Mouse (Mus musculus) cerebellum, adult 9-11 months (tissue): ENCODE measurements around the gene Ropn1l.

ENCODE experiments used
- DNase-seq: peaks from one replicate; pipeline ENCODE4 v3.0.0; 2022

Ropn1l gene

DNA sequence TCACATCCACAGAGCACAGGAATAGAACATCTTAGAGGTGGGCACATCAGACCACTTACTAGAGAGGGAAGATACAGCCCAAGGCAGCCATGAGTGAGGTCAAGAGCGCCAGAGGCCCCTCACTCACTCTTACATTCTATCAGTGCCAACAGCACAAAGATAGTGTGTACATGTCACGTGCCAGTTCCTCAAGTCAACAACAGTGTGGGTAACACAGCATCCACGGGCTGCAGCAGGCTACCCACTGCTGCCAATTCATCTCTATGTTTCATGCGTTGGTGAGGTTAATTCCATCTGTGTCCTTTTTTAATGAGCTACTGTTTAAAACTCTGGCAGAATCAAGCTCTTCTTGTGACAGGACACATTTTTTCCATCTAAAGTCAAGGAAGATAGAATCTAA, 10.8 kb downstream of the Ropn1l start:
- DNase-seq = no peak

DNA sequence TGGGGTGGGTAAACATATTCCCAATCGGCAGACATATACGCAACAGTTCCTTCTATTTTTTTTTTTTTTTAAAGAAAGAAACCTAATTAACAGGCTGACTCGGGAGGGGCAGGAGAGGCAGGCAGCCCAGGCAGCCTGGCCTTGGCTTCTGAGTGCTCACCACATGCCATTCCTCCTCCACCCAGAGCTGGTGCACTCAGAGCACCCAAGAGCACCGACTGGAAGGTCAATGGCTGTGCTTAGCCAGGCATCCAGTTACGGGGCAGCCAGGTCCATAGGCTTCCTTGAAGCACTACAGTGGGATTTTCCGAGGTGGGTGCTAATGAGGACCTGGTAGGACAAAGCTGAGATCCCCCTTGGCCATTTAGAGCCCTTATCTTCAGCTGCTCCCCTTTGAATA, 11.5 kb downstream of the Ropn1l start:
- no peak for DNase-seq

DNA sequence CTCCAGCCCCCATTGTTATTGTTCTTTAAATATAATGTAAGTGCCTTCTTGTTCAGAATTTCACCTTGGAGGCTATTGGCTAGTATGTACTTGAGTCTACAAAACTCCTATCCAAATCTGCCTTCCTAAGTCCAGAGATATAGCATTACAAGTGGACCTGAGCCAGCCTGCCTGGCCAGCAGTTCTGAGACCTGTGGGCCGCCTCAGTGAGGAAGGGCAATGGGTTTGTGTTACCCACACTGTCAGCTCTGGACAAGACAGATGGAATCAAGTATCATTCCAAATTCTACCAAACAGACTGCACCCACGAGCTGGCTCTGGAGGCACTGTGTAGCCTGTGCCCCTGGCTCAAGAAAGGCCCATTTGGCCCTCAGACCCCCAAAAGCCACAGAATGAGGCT, 16.7 kb downstream of the Ropn1l start:
- DNase-seq = no peak

DNA sequence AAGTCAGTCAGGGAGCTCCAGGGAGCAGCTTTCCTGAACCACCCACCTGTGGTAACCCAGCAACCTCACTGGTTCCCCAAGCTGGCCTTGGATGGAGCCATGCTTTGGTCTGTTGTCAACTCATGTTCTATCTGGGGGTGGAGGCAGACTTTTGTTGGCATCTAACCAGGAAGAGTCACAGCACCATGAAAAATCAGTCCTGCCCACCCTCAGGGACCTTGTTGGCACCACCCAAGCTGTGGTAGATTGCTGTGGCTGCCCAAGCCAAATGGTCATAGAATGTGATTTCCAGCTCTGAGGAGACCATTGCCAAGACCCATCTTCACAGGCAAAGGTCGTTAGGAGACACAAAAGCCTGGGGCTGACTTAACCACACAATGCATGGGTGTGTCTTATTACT, 17.5 kb downstream of the Ropn1l start:
- no peak for DNase-seq

DNA sequence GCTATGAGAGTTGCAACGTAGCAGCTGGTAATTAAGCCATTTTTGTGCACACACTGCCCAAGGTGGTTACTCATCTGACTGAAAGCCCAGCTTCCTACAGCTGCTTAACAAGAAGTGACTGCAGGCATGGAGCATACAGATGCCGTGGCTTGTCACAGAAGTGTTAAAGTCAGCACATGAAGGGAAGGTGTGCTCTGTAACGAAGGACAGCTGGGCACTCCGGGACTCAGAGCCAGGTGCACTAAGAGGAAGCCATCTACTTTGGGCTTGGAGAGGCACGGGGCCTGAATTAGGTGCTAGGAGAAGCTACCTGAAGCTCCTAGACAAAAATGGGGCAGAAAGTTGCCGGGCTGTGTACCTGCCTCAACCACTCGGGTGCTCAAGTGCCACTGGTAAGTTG, 19.8 kb downstream of the Ropn1l start:
- DNase-seq = no peak

DNA sequence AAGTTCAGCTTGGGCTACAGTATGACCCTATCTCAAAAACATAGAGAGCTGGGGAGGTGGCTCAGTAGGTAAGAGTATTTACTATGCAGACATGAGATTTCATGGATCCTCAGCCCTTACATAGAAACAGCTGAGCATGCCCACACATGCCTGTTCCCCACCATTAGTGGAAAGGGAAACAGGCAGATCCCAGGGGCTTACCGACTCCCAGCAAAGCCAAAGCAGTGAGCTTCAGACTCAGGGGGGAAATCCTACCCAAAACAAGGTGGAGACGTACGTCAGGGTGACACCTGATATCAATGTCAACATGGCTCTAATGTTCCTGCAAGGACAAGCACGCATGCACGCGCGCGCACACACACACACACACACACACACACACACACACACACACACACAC, 21.7 kb downstream of the Ropn1l start:
- DNase-seq = no peak

DNA sequence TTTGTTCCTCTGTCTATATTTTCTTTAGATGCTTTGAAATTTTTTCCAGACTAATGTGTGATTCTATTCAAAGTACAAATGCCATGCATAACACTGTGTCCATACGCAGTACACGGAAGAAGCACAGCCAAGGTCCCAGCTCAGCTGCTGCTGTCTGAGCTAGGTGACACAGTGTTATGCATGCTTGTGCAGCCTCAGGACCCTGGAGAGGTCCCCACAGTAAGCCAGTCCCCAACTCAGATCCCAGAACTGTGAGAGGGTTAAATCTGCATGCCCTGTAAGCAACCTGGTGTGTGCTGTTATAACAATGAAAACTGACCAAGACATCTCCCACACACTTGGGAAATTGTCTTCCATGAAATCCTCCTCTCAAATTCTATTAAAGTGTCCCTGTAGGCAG, 23.5 kb downstream of the Ropn1l start:
- no peak for DNase-seq

DNA sequence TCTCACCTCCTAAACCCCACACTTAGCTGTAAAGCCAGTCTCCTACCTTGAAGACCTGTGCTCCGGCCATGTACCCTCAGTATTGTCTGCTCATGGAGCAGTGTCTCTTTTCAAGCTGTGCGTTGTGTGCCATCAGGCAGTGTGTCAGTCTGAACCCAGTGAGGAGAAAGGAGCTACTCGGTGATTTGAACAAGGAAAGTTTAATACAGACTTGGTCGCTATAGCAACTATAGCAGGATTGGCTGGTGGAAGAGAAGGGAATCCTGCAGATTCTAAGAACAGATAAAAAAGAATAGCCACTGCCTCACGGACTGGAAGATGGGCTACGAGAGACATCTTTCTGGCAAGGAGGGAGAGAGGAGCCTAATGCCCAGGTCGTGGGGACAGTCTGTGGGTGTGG, 24.1 kb downstream of the Ropn1l start:
- no peak for DNase-seq

DNA sequence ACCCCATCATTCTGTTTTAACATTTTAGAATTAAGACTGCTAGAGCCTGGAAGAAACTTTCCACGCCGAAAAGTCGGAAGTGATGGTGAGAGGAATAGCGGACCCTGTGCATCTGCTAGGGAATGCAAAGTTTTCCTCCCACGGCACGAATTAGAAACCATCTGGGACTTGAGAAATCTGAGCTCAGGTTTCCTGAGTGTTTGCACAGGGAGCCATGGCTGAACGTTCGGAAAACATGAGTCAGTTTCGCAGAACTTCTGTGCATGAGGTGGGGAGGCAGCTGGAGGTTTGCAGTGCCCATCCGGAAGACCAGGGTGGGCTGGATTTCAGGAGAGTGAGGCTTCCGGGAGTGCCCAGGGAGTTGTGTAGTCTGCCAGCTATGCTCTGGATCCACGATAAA, 25.0 kb downstream of the Ropn1l start:
- no peak for DNase-seq

DNA sequence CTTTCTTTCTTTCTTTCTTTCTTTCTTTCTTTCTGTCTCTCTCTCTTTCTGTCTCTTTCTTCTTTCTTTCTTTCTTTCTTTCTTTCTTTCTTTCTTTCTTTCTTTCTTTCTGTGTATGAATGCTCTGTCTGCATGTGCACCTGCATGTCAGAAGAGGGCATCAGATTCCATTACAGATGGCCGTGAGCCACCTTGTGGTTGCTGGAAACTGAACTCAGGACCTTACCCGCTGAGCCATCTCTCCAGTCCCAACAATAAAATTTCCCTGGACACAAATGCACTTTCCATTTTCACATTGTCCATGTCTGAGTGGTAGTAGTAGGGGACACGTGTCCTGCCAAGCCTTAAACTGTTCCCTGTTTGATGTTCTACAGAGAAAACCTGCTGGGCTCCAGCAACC, 26.1 kb downstream of the Ropn1l start:
- no peak for DNase-seq

DNA sequence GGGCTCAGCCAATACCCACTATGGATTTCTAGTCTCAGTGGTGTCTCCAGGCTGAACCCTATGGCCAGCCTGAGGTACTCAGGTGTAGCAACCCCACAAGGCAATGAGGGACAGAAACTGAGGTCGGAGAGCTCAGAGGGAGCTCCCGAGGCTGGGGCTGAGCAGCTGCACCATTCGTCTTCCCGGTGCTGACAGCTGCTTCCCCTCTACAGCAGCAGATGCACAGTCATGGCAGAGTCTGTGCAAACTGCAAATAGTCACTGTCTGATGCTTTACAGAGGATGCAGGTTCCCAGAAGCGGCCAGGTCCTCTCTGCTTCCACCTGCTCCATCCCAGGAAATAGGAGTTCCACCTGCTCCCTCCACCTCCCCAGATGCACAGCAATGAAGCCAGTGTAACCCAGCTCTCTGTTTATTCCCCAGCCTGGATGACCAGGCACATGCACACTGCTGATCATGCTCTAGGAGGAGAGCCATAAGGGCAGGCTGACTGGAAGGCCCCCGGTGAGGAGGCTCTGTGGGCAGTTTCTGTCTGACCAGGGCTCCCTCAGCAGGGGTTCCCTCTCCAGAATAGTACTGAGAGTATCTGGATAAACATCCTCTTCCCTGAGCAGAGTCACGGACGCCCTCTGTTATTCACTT, 27.4 kb downstream of the Ropn1l start:
- no peak for DNase-seq

DNA sequence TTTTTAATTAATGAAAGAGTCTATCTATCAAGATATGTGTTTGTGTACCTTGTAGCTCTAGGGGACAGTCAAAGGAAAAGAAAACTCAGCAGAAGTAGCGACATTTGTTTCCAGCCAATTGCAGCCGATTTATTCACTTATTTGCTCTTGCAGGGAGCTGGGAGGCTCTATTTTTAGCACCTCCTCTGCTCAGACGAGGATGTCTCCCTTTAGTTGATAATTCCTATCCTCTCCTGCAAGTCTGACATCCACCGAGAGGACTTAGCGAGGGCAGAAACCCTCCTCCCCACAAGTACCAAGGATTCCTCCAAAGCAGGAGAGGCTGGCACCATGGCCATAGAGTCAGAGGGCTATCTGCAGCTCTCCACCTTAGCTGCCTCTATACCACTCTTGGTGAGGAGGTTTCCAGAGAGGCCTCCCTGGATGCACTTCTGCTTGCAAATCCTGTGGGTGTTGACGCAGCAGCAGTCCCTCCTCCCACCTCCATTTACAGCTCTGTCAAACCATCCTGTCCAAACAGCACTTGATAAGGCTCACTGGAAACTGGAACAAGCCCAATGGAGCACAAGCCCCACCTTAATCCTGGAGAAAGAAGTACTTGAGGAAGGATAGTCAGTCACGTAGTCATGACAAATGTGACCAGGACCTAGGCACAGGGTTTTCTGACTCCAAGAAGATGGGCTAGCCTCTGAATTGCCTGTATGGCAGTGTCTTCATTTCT, 30.7 kb downstream of the Ropn1l start:
- DNase-seq = no peak

DNA sequence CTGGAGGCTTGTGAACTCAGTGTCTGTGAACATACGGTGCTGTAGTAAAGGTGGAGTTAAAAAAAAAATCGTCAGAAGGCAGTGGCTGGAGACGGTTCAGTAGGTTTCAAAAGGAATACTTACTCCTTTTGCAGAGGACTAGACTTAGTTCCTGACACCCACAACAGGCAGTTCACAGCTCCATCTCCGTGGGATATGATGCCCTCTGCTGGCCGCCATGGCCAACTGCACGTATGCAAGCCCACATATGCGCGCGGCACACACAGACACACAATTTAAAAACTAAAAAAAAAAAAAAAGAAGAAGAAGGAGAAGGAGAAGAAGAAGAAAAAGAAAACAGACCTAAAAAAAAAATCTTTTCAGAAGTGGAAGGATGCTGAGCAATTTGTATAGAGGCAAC, 34.5 kb downstream of the Ropn1l start:
- DNase-seq = peak; percentile 37

DNA sequence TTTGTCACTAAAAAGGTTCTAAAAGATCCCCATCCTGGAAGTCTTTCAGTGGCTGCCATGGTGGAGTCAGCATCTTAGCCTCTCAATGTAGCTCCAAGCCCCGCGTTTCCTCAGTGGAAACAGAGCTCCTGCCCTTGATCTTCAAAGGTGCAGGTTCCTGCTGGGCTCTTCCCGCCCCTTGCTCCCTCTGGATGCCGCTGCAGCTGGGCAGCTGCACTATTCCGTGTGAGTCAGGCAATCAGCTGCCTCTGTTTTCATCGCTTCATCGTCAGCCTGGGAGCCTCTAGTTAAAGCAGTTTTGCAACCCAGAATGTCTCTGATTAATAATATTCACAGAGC, 34.9 kb downstream of the Ropn1l start:
- peak; percentile 6 for DNase-seq

DNA sequence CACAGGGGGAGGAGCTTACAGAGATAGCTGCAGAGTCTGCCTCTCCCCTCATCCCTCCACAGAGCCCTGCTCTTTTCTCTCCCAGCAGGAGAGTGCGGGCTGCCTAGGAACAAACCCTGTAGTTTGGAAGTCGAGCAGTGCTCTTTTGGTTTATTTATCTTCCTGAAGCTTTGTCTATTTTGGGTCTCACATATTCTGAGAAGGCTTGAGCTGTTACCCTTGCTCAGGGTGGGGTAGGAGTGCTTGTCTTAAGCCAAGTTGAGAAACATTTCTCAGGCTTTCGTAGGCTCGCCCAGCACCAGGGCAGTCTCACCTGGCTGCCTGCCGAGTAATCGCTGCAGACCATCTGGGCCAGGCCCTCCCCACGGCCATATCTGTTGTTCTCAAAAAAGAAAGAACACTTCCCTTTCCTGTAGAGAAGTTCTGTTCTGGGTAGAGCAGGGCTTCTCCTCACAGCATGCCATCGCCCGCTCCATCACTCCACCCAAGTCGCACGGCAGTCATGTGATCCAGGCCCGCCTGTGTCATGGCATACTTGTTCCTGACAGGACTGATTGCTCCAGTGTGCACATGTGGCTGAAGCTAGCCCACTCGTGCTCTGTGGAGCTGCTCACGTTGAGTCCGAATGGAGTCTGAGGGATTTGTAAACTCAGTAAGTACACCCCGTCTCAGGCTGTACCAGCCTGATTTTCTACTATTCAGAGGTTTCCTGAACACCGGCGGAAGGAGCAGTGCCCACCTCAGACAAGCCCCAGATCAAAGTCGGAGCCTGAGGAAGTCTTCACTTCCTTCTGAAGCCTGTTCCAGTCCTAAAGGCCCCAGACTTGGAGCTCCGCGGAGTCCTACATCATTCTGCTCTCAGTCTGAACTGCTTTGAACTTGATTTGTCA, 35.5 kb downstream of the Ropn1l start:
- peak; percentile 76 for DNase-seq

DNA sequence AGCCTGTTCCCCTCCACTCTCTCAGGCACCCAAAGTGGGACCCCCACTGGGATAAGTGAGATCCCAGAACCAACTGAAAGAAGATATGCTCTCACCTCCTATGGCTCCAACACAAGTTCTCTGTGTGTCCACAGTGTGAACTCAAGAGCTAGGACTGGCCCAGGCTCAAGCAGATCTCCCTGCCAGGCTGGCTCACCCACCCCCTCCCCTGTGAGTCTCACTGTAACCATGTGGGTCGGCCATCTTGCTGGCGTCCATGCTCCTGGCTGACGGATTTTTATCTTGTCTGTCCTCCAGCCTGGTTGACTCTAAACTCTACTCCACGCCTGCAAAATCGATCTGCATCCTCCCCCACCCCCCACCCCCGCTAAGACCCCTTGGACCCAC, 36.1 kb downstream of the Ropn1l start:
- peak; percentile 28 for DNase-seq

DNA sequence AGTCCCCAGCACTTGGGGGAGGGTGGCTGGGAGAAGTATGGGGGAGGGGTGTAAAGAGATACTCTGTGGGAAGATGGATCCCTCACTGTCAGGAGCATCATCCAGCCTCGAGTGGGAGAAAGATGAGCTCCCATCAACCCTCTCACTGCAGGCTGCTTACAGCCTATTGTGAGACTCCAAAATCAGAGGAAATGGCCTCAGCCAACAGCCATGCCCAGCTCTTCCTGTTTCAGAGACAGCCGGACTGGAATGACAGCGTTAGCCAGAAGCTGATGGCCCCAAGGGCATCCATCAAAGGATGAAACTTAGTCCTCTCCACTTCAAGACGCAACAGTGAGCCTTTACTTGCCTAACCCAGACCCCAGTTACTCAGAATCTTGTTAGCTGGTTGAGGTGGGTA, 38.4 kb downstream of the Ropn1l start:
- no peak for DNase-seq

DNA sequence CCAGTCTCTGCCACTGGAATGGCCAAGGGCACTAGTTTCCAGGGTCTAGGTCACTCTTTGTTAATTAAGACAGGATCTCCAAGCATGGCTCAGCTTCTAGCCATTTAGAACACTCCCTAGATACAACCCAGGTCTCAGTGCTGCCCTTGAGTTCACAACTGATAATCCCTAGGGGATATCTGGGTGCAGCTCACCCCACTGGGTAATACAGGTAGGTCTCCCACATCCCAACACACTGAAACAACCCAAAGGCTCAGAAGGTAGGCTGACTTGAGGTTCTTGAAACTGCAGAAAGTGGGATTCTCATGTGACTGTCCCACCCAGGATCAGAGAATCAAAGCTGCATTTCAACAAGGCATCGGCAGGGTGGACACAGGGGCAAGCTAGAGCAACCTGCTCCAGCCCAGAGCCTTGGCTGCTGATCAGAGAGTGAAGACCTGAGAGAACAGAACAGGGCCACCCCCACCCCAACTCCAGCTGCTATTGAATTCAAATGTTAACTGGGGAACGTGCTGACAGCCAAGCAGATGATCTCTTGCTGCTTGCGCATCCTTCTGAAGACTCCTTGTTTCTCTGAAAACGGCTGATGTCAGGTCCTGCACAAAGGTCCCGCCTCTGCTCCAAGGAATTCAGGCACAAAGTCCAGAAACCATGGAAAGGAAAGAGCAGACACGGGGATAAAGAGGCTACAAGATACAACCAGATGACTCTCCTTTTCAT, 39.2 kb downstream of the Ropn1l start:
- DNase-seq = no peak

DNA sequence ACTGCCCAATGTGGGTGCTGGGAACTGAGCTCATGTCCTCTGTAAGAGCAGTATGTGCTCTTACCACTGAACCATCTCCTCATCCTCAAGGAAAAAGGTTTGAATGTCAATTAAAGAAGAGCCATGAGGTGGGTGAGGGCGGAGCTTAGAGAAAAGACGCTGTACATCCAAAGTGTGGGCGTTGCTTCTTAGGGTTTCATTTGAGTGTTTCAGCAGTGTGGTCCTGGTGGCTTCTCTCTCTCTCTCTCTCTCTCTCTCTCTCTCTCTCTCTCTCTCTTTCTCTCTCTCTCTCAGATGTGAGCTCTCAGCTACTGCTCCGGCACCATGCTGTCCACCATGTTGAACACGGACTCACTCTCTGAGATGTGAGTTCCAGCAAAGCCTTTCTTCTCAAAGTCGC, 39.9 kb downstream of the Ropn1l start:
- no peak for DNase-seq

DNA sequence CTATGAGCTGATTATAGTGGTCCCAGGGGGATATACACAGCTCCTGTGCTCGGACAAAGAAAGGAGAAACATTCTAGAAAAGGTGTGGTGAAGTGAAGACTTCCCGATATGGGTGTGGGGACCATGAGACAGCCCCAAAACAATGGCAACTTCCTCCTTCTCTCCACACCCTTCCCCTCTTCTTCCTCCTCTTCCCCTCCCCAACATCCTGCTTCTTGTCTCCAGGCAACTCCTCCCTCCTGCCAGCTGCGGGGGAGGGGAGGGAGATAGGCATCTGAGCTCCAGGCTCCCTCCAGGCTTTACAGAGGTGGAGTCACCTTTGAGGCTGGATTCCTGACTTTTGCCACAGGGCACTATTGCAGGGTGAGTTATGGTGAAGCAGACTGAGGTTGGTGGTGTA, 40.6 kb downstream of the Ropn1l start:
- DNase-seq = no peak

DNA sequence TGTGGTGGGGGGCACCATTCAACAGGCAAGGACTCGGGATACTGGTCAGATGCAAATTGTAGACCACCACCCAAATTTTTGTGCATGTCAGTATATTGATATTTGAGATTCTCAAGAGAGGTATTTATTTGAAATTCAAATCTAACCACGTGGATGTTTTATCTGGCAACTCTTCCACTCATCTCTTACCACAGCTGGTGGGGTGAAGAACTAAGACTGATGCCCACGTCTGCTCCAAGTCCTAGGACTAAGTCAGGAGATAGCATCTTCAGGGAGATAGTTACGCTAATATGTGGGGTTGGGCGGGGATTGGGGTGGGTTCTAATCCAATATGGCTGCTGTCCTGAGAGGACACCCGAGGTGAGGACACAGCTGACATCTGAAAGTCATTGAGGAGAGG, 41.1 kb downstream of the Ropn1l start:
- DNase-seq = no peak

DNA sequence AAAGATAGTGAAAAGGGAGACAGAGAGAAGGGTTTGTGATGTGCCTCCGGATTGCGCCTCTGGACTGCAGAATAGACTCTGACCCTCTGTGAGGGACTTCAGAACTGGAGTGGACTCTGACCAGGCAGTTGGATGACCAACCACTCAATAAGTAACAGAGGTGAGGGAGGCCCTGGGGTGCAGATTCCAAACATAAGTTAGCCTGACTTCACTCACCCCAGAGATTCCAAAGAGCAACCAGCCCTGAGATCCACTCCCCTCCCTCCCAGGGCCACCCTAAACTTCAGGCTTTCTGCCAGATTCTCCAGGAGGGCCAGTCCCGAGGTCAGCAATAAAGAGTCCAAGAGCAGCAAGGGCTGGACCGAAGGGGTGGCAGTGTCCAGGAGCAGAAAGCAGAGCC, 46.0 kb downstream of the Ropn1l start:
- DNase-seq = no peak

DNA sequence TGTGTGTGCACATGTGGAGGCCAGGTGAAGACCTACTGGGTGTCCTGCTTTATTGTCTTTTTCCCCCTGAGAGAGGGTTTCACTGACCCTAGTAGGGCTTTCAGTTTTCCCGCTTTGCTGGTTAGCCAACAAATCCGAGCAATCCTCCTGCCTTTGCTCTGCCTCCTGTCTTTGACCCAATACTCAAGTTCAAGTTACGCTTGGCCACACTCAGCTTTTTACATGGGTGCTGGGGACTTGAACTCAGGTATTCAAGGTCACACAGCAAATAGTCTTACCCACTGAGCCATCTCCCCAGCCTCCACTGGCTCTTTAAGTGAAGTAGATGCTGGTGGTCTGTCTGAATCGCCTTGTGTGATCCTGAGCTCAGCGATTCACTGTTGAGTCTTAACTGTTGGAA, 46.7 kb downstream of the Ropn1l start:
- no peak for DNase-seq

DNA sequence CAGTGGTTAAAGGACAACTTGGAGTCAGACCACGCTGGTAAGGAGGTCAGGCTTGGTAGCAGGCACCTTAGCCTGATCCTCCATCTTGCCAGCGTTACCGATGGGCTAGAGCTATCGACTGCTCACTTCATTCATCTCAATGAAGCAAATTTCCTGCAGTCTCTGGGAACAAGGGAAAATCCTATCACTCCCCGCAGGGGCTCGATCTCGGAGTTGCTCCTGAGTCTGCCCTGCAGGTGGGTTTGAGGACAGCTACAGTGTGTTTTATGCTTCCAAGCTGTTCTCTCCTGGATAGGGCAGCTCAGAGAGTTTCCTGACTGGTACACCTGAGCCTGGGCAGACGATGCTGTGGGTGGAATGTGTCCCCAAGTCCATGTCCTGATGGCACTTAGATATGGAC, 49.2 kb downstream of the Ropn1l start:
- DNase-seq = no peak
